Mouse (Mus musculus): Measurements from ENCODE around the gene Msh4.

Msh4 gene

GRCm38 (mm10) chr3:153808406-153808805 lies 97.5 kb downstream of the Msh4 start:
- no peak for DNase-seq (ENCODE audit: low spot score)

- no peak for DNase-seq (ENCODE audit: low spot score)
Observed at GRCm38 (mm10) chr3:153807444-153808149, 98.3 kb downstream of the Msh4 start.
